Mouse (Mus musculus): ENCODE results near the gene 9130213A22Rik.

The 9130213A22Rik gene

GRCm38 (mm10) chr11:69123693-69124497 is 1.5 kb upstream of the 9130213A22Rik start:
- DNase-seq (ENCODE audit: extremely low read depth, insufficient read length, low spot score) = peak; percentile 92

DNA sequence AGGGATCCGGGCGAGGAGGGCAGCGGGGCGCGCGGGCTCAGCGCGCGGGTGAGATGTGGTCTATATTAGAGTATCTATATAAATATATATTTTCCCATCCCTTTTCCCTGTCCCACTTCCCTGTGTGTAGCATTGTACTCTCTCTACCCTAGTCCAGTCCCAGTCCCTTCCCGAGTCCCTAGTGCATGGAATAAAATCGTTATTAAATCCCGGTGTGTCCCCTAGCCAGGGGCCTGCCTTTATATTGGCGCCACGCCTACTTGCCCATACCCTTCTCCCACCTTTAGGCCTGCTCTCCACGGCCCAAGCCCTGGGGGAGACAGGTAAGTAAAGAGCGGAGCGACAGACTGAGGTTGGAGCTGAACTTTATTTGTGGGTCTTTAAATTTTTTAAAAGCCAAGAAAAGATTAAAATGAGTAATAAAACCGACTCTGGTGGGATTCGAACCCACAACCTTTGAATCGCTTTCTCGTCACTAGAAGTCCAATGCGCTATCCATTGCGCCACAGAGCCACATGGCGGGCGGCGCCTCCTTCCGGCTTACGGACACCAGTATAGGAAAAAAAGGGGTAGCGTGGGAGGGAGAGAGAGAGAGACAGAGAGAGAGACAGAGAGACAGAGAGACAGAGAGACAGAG is 785 bp upstream of the 9130213A22Rik start:
- DNase-seq (ENCODE audit: extremely low read depth, insufficient read length, low spot score) = peak; percentile 91

DNA sequence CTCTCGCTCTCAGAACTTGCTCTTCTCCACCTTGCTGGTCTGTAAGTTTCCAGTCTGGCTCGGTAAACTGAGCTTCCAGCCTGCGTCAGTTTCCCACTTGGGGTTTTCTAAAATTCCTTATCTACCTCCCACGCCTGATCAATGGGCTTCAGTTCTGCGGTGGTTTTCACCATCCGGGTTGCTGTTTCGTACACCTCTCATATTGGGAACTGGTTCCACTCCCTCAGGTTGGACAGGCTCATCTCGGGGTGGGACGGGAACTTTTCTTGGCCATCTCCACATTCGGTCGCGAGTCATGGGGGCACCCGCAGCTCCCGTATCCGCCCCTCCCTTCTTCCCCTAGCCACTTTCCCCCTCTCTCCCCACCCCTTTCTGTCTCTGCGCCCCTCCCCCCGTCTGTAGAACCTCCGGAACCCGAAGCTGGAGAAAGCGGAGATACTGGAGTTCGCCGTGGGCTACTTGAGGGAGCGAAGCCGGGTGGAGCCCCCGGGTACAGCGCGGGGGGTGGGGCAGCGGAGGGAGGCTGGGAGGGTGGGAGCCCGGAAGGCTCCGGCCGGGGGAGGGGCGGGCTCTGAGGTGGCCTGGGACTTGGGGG is 551 bp downstream of the 9130213A22Rik start:
- no peak for DNase-seq (ENCODE audit: extremely low read depth, insufficient read length, low spot score)

DNA sequence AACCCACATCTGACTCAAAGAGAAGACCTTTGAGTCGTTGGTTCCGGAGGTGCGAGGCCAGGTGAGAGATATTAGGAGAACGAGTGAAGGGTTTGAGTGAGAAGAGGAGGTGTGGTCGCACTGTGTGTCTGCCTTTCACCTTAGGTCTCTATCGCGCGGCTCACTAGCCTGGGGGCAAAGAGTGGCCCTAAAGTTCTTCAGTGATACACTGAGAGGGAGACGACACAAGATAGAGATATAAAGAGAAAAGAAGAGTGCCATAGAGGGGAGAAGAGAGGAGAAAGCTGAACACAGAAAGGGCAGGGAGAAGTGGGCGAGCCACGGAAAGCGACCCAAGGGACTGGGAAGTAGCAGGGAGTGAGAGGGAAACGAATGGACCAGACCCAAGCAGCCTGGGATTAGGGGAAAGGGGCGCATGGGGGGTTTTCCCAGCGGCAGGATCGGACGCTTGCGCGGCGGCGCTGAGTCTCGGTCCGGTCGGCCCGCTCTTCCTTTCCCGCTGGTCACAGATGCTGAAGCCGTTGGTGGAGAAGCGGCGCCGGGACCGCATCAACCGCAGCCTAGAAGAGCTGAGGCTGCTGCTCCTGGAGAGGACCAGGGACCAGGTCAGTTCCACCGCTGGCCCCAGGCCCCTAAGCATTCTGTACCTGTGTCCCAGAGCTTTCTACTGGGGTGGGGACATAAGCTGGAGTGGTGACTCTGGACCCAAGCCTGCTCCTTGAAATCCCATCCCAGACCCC is 1.2 kb downstream of the 9130213A22Rik start:
- no peak for DNase-seq (ENCODE audit: extremely low read depth, insufficient read length, low spot score)

DNA sequence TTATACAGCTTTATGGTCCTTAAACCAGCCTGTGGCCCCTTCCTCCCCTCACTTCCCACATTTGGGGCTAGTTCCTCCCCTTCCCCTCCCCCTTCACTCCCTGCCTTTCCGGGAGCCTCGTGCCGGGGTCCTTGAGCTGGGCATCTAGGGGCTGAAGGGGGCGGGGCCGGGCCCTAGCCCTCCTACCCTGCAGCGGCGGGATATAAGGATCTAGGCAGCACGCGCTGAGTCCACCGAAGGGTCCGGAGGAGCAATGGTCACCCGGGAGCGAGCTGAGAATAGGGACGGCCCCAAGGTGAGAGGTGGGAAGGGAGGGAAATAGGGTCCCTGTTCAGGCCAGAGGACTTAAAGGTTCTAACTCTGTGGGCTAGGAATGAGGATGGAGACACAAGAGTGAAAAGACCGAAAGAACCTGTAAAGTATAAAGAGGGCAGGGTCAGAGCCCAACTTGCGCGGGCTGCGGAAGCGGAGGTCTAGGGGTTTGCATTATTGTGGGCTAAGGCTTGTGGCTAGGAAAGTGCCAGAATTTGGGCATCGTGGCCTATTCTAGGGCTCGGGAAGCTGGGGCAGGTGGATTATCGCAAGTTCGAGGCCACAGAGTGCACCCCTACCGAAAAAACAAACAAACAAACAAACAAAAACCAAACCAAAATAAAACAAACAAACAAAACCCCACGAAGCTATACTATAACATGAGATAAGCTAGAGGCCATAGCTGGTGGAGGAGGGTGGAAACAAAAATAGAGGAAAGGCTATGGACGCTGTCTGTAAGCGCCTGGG is 2.0 kb downstream of the 9130213A22Rik start, which contains the start of gene Hes7:
Gene Hes7 (plus strand): TSS at position 184 of the 780 bp plus-strand sequence.
- DNase-seq (ENCODE audit: extremely low read depth, insufficient read length, low spot score) = no peak

DNA sequence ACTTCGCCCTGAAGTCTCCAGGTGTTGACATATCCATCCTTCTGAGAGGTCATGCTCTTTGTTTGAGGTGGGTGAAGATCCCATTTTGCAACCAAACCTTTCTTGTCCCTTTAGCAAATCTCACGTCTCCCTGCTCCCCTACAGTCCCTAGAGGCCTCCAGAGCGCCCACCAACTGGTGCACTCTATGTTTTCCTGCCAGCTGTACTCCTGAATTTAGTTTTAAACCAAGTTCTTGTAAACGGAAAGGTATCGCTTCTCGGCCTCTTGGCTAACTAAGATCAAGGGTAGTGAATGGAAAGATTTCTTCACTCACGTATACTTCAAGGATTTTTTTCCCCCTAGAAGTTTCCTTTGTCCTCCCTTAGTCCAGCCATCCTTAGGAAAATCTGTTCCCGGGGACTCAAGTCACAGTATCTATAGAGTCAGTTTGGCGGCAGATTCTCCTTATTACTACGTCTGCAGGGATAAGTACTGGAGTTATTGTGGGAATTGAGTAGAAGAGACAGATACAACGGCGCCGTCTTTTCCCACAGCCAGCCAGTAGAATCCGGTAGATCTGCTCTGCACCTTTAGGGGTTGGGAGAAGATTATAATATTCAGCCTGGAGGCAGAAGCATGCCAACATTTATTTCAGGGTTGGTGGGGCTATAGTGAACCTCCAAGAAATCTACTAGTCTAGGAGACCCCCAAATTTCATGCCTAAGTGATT is 2.8 kb downstream of the 9130213A22Rik start:
- DNase-seq (ENCODE audit: extremely low read depth, insufficient read length, low spot score) = no peak

DNA sequence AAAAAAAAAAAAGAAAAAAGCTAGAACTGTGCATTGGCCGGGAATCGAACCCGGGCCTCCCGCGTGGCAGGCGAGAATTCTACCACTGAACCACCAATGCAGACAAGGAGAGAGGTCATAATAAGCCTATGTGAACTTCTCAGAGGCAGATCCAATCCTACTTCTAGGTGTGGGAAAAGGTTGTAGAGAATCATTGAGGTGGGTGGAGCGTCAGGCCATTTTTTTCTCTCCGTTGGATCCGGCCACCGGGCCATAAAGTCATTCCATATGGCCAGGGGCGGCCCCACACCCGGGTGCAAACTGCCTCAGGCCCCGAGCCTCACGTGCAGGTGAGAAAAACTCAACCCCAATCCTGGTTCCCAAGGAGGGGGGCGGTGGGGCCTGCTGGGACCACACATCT is 3.6 kb downstream of the 9130213A22Rik start:
- DNase-seq (ENCODE audit: extremely low read depth, insufficient read length, low spot score) = peak; percentile 85

DNA sequence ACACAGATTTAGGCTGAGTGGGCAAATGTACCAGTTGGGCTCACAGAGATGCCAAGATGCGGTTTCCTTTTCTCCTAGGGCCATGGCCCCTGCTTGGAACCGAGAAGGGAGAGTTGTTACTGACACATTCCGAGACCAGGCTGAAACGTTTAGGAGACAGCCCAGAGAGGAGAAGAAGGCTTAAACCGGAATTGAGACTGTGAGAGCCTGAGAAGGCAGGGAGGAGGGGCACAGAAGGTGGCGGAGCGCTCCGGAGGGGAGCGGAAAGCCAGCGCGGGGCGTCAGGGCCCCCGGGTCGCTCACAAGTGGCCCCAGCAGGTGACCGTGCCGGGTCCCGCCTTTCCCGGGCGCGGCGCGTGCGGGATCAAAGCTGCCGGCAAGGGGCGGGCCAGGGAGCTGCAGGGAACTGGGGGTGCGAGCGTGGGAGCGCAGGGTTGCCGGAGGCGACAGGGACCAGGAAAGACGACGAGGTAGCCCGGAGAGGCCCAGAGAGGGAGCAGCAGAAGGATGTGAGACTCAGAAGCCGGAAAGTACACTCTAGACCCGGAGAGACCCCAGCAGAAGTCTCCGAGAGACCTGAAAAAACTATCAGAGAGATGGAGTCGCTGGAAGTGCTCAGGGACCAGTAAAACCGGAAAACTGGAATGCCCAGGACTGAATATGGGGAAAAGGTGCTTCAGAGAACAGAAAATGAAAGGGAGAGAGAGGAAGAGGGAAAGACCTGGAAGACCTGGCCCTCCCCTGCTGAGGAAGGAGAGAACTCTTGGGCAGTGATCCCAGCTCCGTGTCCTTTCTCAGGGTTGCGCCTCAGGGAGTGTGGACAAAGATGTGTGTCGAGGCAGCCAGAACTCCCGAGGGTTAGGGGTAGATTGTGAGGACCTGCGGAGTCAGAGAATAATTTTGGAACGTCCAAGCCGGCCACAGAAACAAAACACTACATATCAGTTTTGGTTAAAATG is 4.4 kb downstream of the 9130213A22Rik start:
- DNase-seq (ENCODE audit: extremely low read depth, insufficient read length, low spot score) = peak; percentile 84

GRCm38 (mm10) chr11:69116843-69117242 is 5.5 kb downstream of the 9130213A22Rik start:
- no peak for DNase-seq (ENCODE audit: extremely low read depth, insufficient read length, low spot score)

GRCm38 (mm10) chr11:69114621-69115020 is 7.8 kb downstream of the 9130213A22Rik start:
- DNase-seq (ENCODE audit: extremely low read depth, insufficient read length, low spot score) = no peak

DNA sequence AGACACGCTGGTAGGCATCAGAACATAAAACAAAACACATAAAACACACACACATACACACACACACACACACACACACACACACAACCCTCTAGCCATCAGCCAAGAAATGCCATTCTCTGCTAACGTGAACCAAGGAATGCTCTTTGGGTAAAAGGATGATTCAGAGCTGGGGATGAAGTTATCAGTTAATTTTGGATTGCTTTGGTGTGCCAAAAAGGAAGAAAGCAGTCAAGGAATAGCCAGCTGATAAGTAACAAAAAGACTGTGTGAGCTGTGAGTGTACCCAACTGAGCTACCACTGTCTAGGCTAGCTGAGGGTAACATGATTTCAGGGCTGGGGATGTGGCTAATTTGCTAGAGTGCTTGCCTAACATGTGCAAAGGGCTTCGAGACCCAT is 8.4 kb downstream of the 9130213A22Rik start:
- no peak for DNase-seq (ENCODE audit: extremely low read depth, insufficient read length, low spot score)

GRCm38 (mm10) chr11:69111865-69112264 is 10.5 kb downstream of the 9130213A22Rik start:
- DNase-seq (ENCODE audit: extremely low read depth, insufficient read length, low spot score) = no peak

- no peak for DNase-seq (ENCODE audit: extremely low read depth, insufficient read length, low spot score)
Measured at GRCm38 (mm10) chr11:69111051-69111810, 11.2 kb downstream of the 9130213A22Rik start.

DNA sequence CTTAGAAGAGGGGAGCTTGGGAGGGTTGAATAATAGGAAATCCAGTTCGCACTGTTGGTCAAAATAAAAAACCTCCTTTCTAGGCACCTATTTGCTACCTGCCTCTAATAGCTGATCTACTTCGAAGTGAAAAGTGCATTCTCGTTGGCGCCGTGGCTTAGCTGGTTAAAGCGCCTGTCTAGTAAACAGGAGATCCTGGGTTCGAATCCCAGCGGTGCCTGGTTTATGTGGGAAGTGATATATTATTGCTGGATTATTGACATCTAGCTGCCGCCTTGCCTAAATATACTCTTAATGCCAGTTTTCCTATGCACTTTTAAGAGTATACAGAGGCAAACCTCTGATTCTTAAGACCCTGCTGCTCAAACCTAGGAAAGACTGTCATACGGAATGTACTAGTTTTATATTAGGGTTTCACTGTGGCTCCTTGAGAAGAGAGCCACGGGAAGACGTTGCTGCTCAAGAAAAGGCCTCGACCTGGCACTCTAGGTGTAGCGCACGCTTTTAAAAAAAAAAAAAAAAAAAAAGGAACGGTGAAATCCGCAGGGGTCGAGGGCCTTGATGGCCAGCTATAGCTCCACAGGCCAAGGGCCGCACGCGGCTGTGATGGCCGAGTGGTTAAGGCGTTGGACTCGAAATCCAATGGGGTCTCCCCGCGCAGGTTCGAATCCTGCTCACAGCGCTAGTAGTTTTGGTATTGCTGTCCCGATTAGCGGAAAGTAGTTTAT is 11.9 kb downstream of the 9130213A22Rik start:
- DNase-seq (ENCODE audit: extremely low read depth, insufficient read length, low spot score) = peak; percentile 86

DNA sequence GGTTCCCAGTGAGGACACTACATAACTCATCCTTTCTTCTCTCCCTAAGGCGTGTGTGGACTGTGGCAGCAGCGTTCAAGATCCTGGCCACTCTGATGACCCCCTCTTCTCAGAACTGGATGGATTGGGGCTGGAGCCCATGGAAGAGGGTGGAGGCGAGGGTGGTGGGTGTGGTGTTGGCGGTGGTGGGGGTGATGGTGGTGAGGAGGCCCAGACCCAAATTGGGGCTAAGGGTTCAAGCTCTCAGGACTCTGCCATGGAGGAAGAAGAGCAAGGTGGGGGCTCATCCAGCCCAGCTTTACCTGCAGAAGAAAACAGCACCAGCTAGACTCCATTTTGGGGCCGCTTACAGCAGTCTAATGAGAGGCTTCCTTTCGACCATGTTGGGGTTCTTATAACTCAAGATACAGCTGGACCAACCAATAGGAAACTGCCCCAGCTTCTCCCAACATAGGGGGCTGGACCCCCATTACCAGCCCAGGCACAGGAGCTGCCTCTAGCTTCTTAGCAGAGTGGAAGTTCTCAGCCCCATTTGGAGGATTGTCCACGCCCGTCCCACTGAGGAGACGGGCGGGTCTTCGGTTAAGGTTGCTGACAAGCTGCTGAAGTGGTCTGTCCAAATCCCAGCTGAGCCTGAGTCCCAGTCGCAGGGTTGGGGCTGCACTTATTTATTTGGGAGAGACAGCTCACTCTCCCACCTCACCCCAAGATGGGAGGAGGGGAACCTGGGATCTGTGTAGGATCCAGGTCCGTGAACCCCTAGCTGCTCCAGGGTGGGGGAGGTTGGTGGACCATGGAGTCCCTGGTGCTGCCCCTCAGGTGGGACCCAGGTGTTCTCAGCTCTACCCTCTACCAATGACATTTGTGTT is 13.1 kb downstream of the 9130213A22Rik start:
- DNase-seq (ENCODE audit: extremely low read depth, insufficient read length, low spot score) = no peak

GRCm38 (mm10) chr11:69108223-69108622 is 14.2 kb downstream of the 9130213A22Rik start:
- no peak for DNase-seq (ENCODE audit: extremely low read depth, insufficient read length, low spot score)
